Mouse (Mus musculus) MEL-GATA-1-ER (cell line): ENCODE results near the gene Ewsr1.
A peak's percentile ranks its signal among the peaks of the same experiment; 100 is the strongest.
"Not testable (repeated sequence)": the region's sequence is repeated elsewhere in the genome, so short reads cannot be mapped to it uniquely, and the experiment has no call there.

ENCODE experiments used
- DNase-seq: peaks from one replicate; pipeline ENCODE4 v3.0.0-alpha.2; 2012; ENCODE audit warnings: low read depth; ENCODE audit errors: extremely low read depth

Gene Ewsr1

GRCm38 (mm10) chr11:5098035-5098735 is 881 bp downstream of the Ewsr1 start:
- peak; percentile 67 for DNase-seq

- DNase-seq: no peak
These were observed 2.5 kb downstream of the Ewsr1 start for GRCm38 (mm10) chr11:5096480-5097020.

DNA sequence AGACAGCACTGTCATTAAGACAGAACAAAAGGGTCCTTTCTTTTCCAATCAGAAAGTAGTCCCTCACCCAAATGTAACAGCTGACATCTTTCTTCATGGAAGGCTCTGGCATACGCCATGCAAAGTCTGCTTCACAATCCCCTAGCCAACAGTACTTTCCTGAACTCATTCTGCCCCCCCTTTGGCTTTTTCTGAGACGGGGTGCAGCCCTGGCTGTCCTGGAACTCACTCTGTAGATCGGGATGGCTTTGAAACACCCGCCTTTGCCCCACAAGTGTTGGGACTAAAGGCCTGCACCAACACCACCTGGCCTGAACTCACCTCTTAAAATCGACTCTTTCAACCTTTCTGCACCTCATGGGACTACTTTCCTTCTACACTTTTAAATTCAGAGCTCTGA is 3.2 kb downstream of the Ewsr1 start:
- no peak for DNase-seq

- DNase-seq: no peak
These were observed 7.4 kb downstream of the Ewsr1 start for GRCm38 (mm10) chr11:5091706-5092105.

DNA sequence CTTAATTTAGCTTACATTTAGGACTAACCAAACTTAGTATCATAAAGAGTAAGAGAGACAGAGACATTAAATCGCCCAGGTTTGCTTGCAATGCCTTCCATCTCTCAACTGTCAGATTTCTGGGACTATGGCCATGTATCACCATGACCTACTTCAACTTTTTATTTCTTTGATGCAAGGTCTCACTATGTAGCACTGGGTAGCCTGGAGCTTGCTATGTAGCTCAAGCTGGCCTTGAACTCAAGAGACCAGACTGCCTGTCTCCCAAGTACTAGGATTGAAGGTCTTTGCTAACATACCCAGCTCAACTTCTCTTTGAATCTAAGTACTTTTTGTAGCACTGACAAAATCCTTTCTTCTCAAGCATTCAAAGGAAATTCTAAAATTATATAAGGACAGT is 9.9 kb downstream of the Ewsr1 start:
- DNase-seq: no peak

- DNase-seq: not testable (repeated sequence)
These were observed 22.2 kb downstream of the Ewsr1 start for GRCm38 (mm10) chr11:5076843-5077242.

DNA sequence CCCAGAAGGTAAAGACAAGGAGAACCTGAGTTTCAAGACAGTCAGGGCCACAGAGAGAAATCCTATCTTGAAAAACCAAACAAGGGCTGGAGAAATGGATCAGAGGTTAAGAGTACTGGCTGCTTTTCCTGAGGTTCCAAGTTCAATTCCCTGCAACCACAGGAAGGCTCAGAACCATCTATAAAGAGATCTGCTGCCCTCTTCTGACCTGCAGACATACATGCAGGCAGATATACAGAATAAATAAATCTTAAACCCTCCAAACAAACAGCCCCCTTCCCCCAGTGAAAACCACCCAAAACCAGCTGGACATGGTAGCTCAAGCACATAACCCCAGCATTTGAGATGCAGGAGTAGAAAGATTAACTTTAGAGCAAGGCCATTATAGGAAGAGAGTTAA is 23.3 kb downstream of the Ewsr1 start:
- no peak for DNase-seq

- DNase-seq: no peak
These were observed 24.2 kb downstream of the Ewsr1 start for GRCm38 (mm10) chr11:5074882-5075281.

DNA sequence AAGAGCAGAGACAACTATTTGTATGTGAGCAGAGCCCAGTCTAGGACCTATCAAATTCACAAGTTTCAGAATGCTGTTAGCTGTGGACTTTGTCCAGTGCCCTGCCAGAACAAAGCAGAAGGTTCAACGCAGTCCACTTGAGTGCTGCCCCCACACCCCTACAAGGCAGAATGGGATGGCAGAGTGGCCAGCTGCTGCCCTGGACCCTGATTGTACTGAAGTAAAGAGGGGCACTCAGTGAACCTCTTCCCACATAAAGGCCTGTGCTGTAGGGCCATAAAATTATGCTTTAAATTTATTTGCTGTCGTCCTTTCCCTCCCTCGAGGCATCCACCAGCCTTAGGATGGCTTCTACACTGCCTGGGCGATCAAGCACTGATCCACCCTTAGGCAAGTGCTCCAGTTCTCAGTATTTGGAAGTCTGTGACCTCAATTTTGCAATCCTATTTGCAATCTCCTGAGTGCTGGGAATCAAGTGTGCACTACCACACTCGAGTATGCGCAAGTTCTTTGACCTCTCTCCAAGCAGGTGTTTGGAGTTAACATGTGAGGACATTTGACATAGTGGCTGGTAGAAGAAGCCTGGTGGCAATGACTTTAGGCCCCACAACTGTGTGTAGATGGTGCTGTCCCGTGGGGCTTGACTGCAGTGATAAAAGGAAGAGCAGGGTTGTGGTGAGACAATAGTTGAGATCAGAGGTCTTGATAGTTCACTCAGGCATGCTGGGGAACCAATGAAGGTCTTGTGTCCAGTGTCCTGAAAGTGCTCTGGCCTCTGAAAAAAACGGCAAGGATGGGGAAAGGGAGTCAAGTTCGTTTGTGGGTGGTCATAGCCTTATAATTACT is 30.7 kb downstream of the Ewsr1 start:
- DNase-seq: no peak

DNA sequence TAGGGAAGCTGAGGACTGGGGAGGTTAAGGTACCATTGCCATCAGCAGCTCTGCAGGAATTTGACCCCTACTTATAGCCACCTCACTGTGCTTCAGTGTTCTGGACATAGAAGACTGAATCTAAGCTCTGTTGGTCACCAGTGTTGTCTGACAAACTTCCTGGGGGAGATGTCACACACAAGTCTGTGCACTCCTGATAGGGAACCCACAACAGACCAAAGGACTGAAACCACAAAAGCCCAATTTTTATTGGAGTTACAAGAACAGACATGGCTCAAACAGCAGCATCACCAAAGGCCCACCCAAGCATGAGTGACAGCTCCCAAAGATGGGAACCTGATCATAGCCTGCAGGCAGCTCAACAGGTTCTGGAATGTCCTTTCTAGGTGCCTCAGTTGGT is 32.0 kb downstream of the Ewsr1 start:
- peak; percentile 69 for DNase-seq

GRCm38 (mm10) chr11:5065056-5065821 is 33.8 kb downstream of the Ewsr1 start, which contains the start of gene Gas2l1:
Gene Gas2l1, minus strand, starts transcription at chr11:5065327.
- peak; percentile 82 for DNase-seq

DNA sequence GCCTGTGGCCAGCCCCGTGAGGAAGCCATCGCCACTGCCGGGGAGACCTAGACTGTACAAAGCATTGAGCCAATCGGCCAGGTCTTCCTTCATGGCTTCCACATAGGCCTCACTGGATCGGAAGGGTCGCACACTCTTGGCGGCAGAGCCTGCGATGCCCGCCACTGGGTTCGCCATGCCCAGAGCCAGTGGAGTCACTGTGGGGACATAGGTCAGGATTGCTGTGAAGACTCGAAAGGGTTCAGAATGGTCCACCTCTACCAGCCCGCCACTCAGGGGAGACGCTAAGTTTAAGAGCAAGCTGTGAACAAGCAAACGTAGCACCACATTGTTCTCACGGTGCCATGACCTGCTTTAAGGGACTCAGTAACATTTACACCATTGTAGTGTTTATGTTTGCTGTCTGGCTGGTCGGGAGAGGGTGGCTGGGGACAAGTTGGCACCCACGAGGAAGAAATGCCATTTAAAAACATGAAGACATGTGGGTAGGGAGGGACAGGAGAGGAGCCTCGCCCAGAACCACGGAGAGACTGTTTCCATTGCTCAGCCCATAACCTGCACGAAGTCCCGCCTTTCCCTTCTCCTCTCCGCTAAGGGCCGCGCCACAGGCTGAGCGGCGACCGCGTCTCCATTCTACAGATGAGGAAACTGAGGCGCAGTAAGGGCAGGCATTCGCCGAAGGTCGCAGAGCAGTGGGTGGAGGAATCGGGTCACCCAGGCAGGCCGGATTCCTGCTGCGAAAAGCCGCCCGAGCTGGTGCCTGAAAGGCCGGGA is 34.6 kb downstream of the Ewsr1 start:
- DNase-seq: no peak

DNA sequence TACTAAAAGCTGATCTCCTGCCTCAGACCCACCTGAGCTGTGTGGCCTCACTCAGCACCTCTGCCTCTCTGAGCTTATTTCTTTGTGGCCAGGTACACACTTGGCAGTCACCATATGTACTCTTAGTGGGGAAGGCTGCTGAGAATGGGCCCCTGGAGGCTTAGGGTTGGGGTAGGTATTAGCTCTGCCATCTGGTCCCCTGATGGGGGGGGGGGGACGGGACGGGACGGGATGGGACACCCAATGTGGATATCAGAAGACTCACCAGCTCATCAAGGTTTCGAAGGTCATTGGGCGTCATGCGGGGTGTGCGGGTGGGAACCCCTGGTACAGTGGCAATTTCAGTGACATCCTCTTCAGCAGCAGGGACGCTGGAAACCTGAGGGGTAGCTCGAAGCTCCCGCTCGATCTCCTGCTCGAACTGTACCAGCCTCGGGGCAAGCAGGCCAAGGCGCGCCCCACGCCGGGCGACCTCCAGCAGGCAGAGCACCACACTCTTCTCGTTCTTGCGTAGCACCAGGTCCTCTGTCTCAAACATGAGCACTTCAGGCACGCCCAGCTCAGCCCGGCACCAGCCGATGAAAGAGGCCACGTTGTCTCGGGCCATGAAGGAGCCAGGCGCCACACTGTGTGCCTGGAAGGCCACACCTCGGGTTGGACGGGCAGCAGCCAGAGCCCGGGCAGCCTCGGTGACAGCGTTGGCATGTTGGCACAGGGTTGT is 35.3 kb downstream of the Ewsr1 start:
- no peak for DNase-seq

- DNase-seq: no peak
These were observed 36.1 kb downstream of the Ewsr1 start for GRCm38 (mm10) chr11:5062860-5063505.

DNA sequence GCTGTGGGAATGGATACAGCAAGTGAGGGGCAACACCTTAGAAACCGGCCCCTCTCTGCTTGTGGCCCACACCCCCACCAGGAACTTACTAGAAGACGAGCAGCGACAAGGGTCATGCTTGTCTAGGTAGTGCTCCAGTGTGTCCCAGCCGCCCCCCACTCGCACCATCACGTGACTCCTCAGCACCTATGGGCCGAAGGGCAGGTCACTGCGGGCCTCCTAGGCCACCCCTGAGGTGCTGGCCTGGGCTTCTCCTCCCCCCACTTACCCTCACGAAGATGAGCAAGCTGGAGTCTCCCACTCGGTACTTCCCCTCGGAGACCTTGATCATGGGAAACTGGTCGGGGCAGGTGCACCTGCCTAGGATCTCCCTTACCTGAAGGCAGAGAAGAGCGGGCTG is 36.7 kb downstream of the Ewsr1 start:
- DNase-seq: no peak

DNA sequence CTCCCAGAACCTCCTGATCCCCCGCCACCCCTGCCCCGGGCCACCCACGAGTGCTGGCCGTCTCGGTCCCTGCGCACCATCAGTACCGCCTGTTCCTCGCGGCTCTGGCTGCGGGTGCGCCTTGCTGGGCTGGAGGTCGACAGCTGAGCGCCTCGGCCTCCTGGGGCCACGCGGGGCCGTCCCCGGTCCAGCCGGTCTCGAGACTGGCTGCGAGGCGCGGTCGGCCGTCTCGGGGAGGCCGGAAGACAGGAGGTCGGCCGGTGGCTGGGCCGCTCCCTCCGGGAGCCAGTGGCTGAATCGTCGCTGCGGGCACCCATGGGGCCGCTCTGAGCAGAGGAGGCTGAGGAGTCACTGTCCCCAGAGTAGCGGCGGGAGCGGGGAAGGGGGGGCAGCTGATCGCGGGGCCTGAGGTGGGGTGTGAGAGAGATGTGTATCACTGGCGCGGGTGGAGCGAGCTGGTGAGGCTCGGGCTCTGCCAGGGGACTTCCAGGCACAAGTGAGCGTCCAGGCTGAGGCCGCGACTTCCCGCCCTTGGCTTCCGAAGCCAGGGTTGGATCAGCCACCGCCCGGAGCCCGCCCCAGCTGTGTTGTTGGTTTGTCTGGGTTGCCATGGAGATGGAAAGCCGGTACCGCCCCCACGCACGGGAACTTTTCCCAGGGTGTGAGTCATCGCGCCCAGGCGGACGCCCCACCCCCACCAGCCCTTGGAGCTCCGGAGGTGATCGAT is 37.5 kb downstream of the Ewsr1 start:
- no peak for DNase-seq

GRCm38 (mm10) chr11:5060756-5061412 is 38.2 kb downstream of the Ewsr1 start:
- no peak for DNase-seq

DNA sequence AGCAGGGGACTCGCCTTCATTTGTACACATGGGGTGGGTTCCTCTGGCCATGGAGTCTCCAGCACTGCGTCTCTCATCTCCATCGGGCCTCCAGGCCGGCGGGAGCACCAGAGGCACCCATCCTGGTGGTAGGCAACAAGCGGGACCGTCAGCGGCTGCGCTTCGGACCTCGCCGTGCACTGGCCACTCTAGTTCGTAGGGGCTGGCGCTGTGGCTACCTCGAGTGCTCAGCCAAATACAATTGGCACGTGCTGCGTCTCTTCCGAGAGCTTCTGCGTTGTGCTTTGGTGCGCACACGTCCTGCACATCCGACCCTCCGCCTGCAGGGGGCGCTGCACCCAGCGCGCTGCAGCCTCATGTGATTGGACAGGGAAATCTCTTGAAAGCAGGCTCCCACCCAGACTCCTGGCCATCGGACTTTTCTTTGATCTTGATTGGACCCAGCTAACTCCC is 39.3 kb downstream of the Ewsr1 start:
- DNase-seq: no peak
